Mouse (Mus musculus) megakaryocyte, embryonic 14.5 days (primary cell): Measurements from ENCODE around the gene Camk2b.

ENCODE experiments used
- FLI1 ChIP-seq: IDR thresholded peaks from 2 replicates; pipeline ENCODE4 v1.6.1; 2012; ENCODE audit warnings: low read length, inconsistent platforms, mixed read lengths
- GATA1 ChIP-seq: IDR thresholded peaks from 3 replicates; pipeline ENCODE4 v1.6.1; 2012; ENCODE audit warnings: mixed read lengths, low read length, inconsistent platforms, borderline replicate concordance

DNA sequence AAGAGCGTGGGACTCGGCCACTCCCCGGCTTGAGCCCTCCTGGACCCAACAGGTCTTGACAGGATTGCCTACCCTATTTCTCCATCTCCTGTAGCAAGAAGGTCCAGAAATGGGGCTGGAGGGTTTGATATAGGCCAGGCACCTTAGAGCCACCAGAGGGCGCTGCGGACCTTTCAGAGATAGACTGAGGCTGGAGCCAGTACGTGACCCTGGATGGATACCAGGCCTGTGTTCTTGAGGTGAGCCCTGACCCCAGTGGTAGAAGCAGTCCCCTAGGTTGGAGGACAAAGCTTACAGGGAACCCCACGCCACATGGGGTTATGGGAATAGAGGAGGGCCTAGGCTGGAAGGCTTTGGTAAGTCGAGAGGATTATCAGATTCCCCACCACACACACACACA lies 70.2 kb downstream of the Camk2b start:
- TF ChIP-seq GATA1 = no peak
- no peak for TF ChIP-seq FLI1
